Comparison of ENCODE assay signal across 21 mouse cellular contexts in the genomic region with DNA sequence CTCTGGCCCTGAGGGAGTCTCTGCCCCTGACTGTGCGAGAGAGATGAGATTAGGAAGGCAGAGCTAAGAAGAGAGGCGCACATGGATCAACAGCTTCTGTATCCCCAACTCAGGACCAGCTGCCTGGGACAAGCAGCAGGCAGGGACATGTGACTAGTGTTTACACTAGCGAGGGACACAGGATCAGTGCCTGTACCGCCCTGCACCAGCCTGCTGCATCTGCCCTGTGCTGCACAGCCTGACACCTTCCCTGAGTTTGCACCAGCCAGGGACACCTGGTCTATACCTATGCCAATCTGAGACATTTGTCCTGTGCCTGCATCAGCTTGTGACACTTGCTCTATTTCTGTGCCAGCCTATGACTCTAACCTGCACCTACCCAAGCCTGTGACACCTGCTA. TPM values are rescaled to one million over a fixed set of nuclear protein-coding genes. Genes with fewer than 3 reads are reported as not detected.
DNase-seq lines count a peak whose midpoint lies in the region; ATAC-seq and TF ChIP-seq lines count a peak whose summit lies in the region.
"Had no signal": no experiment of that assay in that cellular context is flagged by ENCODE, and none has a peak within 500 bp of the region (broad histone marks: within the 10 kb centered on the region; RNA-seq: fewer than 3 reads in every experiment).

No protein-coding gene starts in this region.

- no peak overlapping the region for H3K9ac ChIP-seq in forebrain, embryonic 13.5 days
- no peak overlapping the region for H3K9ac ChIP-seq in hindbrain, postnatal 0 days (replicated peaks; ENCODE audit: low read length)
- H3K9ac ChIP-seq in hindbrain, embryonic 12.5 days = no peak overlapping the region
- H3K9ac ChIP-seq in liver, embryonic 11.5 days (ENCODE audit: low read depth, low read length) = no peak overlapping the region
- no peak overlapping the region for H3K9ac ChIP-seq in liver, postnatal 0 days (replicated peaks)
- no peak overlapping the region for H3K9ac ChIP-seq in midbrain, embryonic 16.5 days (ENCODE audit: low read depth, low read length)
- H3K9ac ChIP-seq: liver, embryonic 15.5 days; neural tube, embryonic 15.5 days; stomach, embryonic 15.5 days had no signal

- no peaks in the 10 kb centered on the region for H3K9me3 ChIP-seq in forebrain, embryonic 13.5 days (replicated peaks)
- H3K9me3 ChIP-seq in forebrain, embryonic 10.5 days = no peaks in the 10 kb centered on the region
- H3K9me3 ChIP-seq in hindbrain, postnatal 0 days (ENCODE audit: low read length) = no peaks in the 10 kb centered on the region
- H3K9me3 ChIP-seq in hindbrain, embryonic 12.5 days (replicated peaks) = no peaks in the 10 kb centered on the region
- H3K9me3 ChIP-seq in liver, embryonic 11.5 days (ENCODE audit: control insufficient read depth, low read length) = no peaks in the 10 kb centered on the region
- H3K9me3 ChIP-seq in liver, postnatal 0 days (ENCODE audit: low read length) = no peaks in the 10 kb centered on the region
- H3K9me3 ChIP-seq in midbrain, embryonic 16.5 days (replicated peaks; ENCODE audit: control insufficient read depth, low read length, poor library complexity, severe bottlenecking) = no peaks in the 10 kb centered on the region
- no peaks in the 10 kb centered on the region for H3K9me3 ChIP-seq in embryonic facial prominence, embryonic 10.5 days
- H3K9me3 ChIP-seq: liver, embryonic 15.5 days; neural tube, embryonic 15.5 days; stomach, embryonic 15.5 days had no signal

- ATAC-seq in forebrain, embryonic 13.5 days = 0 out of 2 replicates have a peak, but pooled peaks have one; percentile 10
- ATAC-seq in hindbrain, postnatal 0 days = peak; percentile 18; the same call in 1 of the 2 replicates
- no peak for ATAC-seq in hindbrain, embryonic 12.5 days (ENCODE audit: low FRiP score)
- 0 out of 2 replicates have a peak, but pooled peaks have one; percentile 31 for ATAC-seq in liver, embryonic 11.5 days (replicated peaks; ENCODE audit: low FRiP score)
- no peak for ATAC-seq in liver, postnatal 0 days
- peak; percentile 54; the same call in 1 of the 2 replicates for ATAC-seq in midbrain, embryonic 16.5 days

- H3K27ac ChIP-seq in forebrain, embryonic 13.5 days = no peak overlapping the region
- H3K27ac ChIP-seq in forebrain, embryonic 10.5 days = no peak overlapping the region
- H3K27ac ChIP-seq in hindbrain, postnatal 0 days = no peak overlapping the region
- no peak overlapping the region for H3K27ac ChIP-seq in hindbrain, embryonic 12.5 days
- no peak overlapping the region for H3K27ac ChIP-seq in liver, embryonic 11.5 days (ENCODE audit: low read depth, low read length)
- no peak overlapping the region for H3K27ac ChIP-seq in liver, postnatal 0 days (ENCODE audit: low read depth)
- H3K27ac ChIP-seq in midbrain, embryonic 16.5 days (ENCODE audit: low read length) = no peak overlapping the region
- H3K27ac ChIP-seq in embryonic facial prominence, embryonic 10.5 days (replicated peaks) = no peak overlapping the region
- H3K27ac ChIP-seq: liver, embryonic 15.5 days; neural tube, embryonic 15.5 days; stomach, embryonic 15.5 days had no signal

- 74% methylated on average over 4 of the region's 4 CpGs for WGBS in forebrain, embryonic 13.5 days
- 65% methylated on average over 4 of the region's 4 CpGs for WGBS in forebrain, embryonic 10.5 days
- WGBS in hindbrain, postnatal 0 days = 59% methylated on average over 4 of the region's 4 CpGs
- 55% methylated on average over 4 of the region's 4 CpGs for WGBS in hindbrain, embryonic 12.5 days
- 48% methylated on average over 4 of the region's 4 CpGs for WGBS in liver, embryonic 11.5 days
- WGBS in liver, postnatal 0 days (ENCODE audit: insufficient replicate concordance) = 48% methylated on average over 4 of the region's 4 CpGs
- 63% methylated on average over 4 of the region's 4 CpGs for WGBS in midbrain, embryonic 16.5 days
- WGBS in embryonic facial prominence, embryonic 10.5 days = 54% methylated on average over 4 of the region's 4 CpGs

- DNase-seq in forebrain, embryonic 10.5 days (ENCODE audit: extremely low spot score, low spot score) = no peak
- DNase-seq in hindbrain, postnatal 0 days (ENCODE audit: low spot score) = no peak
- no peak for DNase-seq in liver, embryonic 11.5 days (ENCODE audit: low spot score)
- DNase-seq in liver, postnatal 0 days = no peak
- DNase-seq in embryonic facial prominence, embryonic 10.5 days (ENCODE audit: low spot score) = no peak
- DNase-seq: adrenal gland, postnatal 14 days; cerebellum, adult 9-10 months; gastrocnemius, postnatal 25 days; kidney, adult 8-10 months; kidney, postnatal 4 days; lung, postnatal 36 days; retina, postnatal 1 day; thymus, postnatal 25 days had no signal

- no peaks in the 10 kb centered on the region for H3K27me3 ChIP-seq in forebrain, embryonic 13.5 days
- no peaks in the 10 kb centered on the region for H3K27me3 ChIP-seq in forebrain, embryonic 10.5 days (ENCODE audit: poor library complexity, severe bottlenecking)
- no peaks in the 10 kb centered on the region for H3K27me3 ChIP-seq in hindbrain, postnatal 0 days (ENCODE audit: insufficient read depth, low read length)
- no peaks in the 10 kb centered on the region; the same call in 1 of the 2 replicates for H3K27me3 ChIP-seq in hindbrain, embryonic 12.5 days
- 0 out of 2 replicates have a peak, but pooled peaks cover 3% of the 10 kb centered on the region for H3K27me3 ChIP-seq in liver, embryonic 11.5 days (replicated peaks; ENCODE audit: control insufficient read depth, insufficient read depth, low read length)
- no peaks in the 10 kb centered on the region for H3K27me3 ChIP-seq in liver, postnatal 0 days (ENCODE audit: insufficient read depth, low read length)
- H3K27me3 ChIP-seq in midbrain, embryonic 16.5 days (ENCODE audit: control insufficient read depth, insufficient read depth, low read depth, low read length) = no peaks in the 10 kb centered on the region
- H3K27me3 ChIP-seq in embryonic facial prominence, embryonic 10.5 days (replicated peaks; ENCODE audit: low read depth, poor library complexity, severe bottlenecking) = 0 out of 2 replicates have a peak, but pooled peaks cover 6% of the 10 kb centered on the region
- H3K27me3 ChIP-seq: liver, embryonic 15.5 days; neural tube, embryonic 15.5 days; stomach, embryonic 15.5 days had no signal

- H3K36me3 ChIP-seq in forebrain, embryonic 13.5 days (ENCODE audit: poor library complexity, severe bottlenecking) = no peaks in the 10 kb centered on the region
- no peaks in the 10 kb centered on the region for H3K36me3 ChIP-seq in forebrain, embryonic 10.5 days (replicated peaks)
- no peaks in the 10 kb centered on the region for H3K36me3 ChIP-seq in hindbrain, postnatal 0 days (ENCODE audit: insufficient read depth, low read length)
- H3K36me3 ChIP-seq in hindbrain, embryonic 12.5 days = no peaks in the 10 kb centered on the region
- H3K36me3 ChIP-seq in liver, embryonic 11.5 days (ENCODE audit: control insufficient read depth, insufficient read depth, low read length) = no peaks in the 10 kb centered on the region
- H3K36me3 ChIP-seq in liver, postnatal 0 days (replicated peaks; ENCODE audit: insufficient read depth, low read length) = no peaks in the 10 kb centered on the region
- H3K36me3 ChIP-seq in midbrain, embryonic 16.5 days (ENCODE audit: control insufficient read depth, insufficient read depth, low read length) = no peaks in the 10 kb centered on the region
- no peaks in the 10 kb centered on the region for H3K36me3 ChIP-seq in embryonic facial prominence, embryonic 10.5 days (replicated peaks)
- H3K36me3 ChIP-seq: liver, embryonic 15.5 days; neural tube, embryonic 15.5 days; stomach, embryonic 15.5 days had no signal

- H3K4me1 ChIP-seq in forebrain, embryonic 13.5 days = peaks cover 13% of the 10 kb centered on the region
- peaks cover 13% of the 10 kb centered on the region for H3K4me1 ChIP-seq in forebrain, embryonic 10.5 days
- H3K4me1 ChIP-seq in hindbrain, postnatal 0 days (ENCODE audit: insufficient read depth, low read length) = peaks cover 12% of the 10 kb centered on the region; the same call in 1 of the 2 replicates
- peaks cover 10% of the 10 kb centered on the region; the same call in 1 of the 2 replicates for H3K4me1 ChIP-seq in hindbrain, embryonic 12.5 days
- H3K4me1 ChIP-seq in liver, embryonic 11.5 days (replicated peaks; ENCODE audit: control insufficient read depth, insufficient read depth, low read length) = no peaks in the 10 kb centered on the region
- H3K4me1 ChIP-seq in liver, postnatal 0 days (ENCODE audit: insufficient read depth) = no peaks in the 10 kb centered on the region
- peaks cover 4% of the 10 kb centered on the region; the same call in 1 of the 2 replicates for H3K4me1 ChIP-seq in midbrain, embryonic 16.5 days (ENCODE audit: control insufficient read depth, insufficient read depth, low read length)
- peaks cover 10% of the 10 kb centered on the region for H3K4me1 ChIP-seq in embryonic facial prominence, embryonic 10.5 days
- H3K4me1 ChIP-seq: liver, embryonic 15.5 days had no signal

- H3K4me2 ChIP-seq in forebrain, embryonic 13.5 days = no peak overlapping the region
- no peak overlapping the region for H3K4me2 ChIP-seq in hindbrain, postnatal 0 days (ENCODE audit: low read depth, low read length)
- H3K4me2 ChIP-seq in hindbrain, embryonic 12.5 days (replicated peaks) = no peak overlapping the region
- H3K4me2 ChIP-seq in liver, embryonic 11.5 days = no peak overlapping the region
- H3K4me2 ChIP-seq in liver, postnatal 0 days (ENCODE audit: low read depth, low read length) = no peak overlapping the region
- H3K4me2 ChIP-seq in midbrain, embryonic 16.5 days (ENCODE audit: low read length) = no peak overlapping the region
- H3K4me2 ChIP-seq: liver, embryonic 15.5 days; neural tube, embryonic 15.5 days; stomach, embryonic 15.5 days had no signal

- no peak for TF ChIP-seq CTCF in hindbrain, postnatal 0 days (IDR thresholded peaks at IDR 0.05; ENCODE audit: low read depth)
- no peak for TF ChIP-seq CTCF in liver, postnatal 0 days (IDR thresholded peaks at IDR 0.05; ENCODE audit: low read depth)

- TF ChIP-seq EP300 in liver, postnatal 0 days (IDR thresholded peaks at IDR 0.05; ENCODE audit: low read depth) = no peak

- H3K4me3 ChIP-seq in forebrain, embryonic 13.5 days = no peak overlapping the region
- H3K4me3 ChIP-seq in forebrain, embryonic 10.5 days = no peak overlapping the region
- H3K4me3 ChIP-seq in hindbrain, postnatal 0 days (ENCODE audit: low read length) = no peak overlapping the region
- H3K4me3 ChIP-seq in hindbrain, embryonic 12.5 days = no peak overlapping the region
- no peak overlapping the region for H3K4me3 ChIP-seq in liver, embryonic 11.5 days (ENCODE audit: low read depth, low read length)
- H3K4me3 ChIP-seq in liver, postnatal 0 days (ENCODE audit: low read depth, low read length) = no peak overlapping the region
- H3K4me3 ChIP-seq in midbrain, embryonic 16.5 days (ENCODE audit: low read depth, low read length) = no peak overlapping the region
- H3K4me3 ChIP-seq in embryonic facial prominence, embryonic 10.5 days = no peak overlapping the region
- H3K4me3 ChIP-seq: liver, embryonic 15.5 days; neural tube, embryonic 15.5 days; stomach, embryonic 15.5 days had no signal

RNA-seq across cellular contexts. Expression of gene Kcna6, which starts 33.4 kb away (rescaled TPM):
- 4.3 and 4.8 TPM in 2 replicates for polyA plus RNA-seq in forebrain, embryonic 13.5 days (2015; fragmentation: Nextera tagmentation; extraction: Ambion mirVana)
- 2.9 and 3.4 TPM in 2 replicates for polyA plus RNA-seq in forebrain, embryonic 10.5 days (2016; fragmentation: Nextera tagmentation; extraction: Ambion mirVana)
- total RNA-seq in hindbrain, postnatal 0 days (2014; rRNA removed) = 66.4 and 67.5 TPM in 2 replicates
- polyA plus RNA-seq in hindbrain, postnatal 0 days (2015; fragmentation: Nextera tagmentation; extraction: Ambion mirVana) = 23.6 TPM in 2 replicates
- polyA plus RNA-seq in hindbrain, embryonic 12.5 days (2016; fragmentation: Nextera tagmentation; extraction: Ambion mirVana) = 12.5 and 13.5 TPM in 2 replicates
- polyA plus RNA-seq in liver, embryonic 11.5 days (2014; fragmentation: Nextera tagmentation; extraction: Ambion mirVana) = 1.2 and 1.4 TPM in 2 replicates
- 0.05 TPM in 1 of 2 replicates, not detected in the other for polyA plus RNA-seq in liver, postnatal 0 days (2015; fragmentation: Nextera tagmentation; extraction: Ambion mirVana)
- polyA plus RNA-seq in midbrain, embryonic 16.5 days (2015; fragmentation: Nextera tagmentation; extraction: Ambion mirVana) = 22.7 and 28.8 TPM in 2 replicates
- 6.7 and 8.1 TPM in 2 replicates for polyA plus RNA-seq in embryonic facial prominence, embryonic 10.5 days (2016; fragmentation: Nextera tagmentation; extraction: Ambion mirVana)
- total RNA-seq: hematopoietic stem cell, adult 5-6 weeks; monocyte, adult 5-6 weeks had no signal

Comparison
In these comparisons a context has a peak if more than half of its experiments do, and no peak if none do; other contexts are left out.
1. ATAC-seq: peak in forebrain, embryonic 13.5 days (single experiment), hindbrain, postnatal 0 days (single experiment), liver, embryonic 11.5 days (single experiment) and midbrain, embryonic 16.5 days (single experiment); none in hindbrain, embryonic 12.5 days (single experiment) and liver, postnatal 0 days (single experiment).